Mouse (Mus musculus): Measurements from ENCODE around the gene Zfp954. TPM values are rescaled to one million over a fixed set of nuclear protein-coding genes. Genes with fewer than 3 reads are reported as not detected.

The Zfp954 gene
- polyA plus RNA-seq, 1 experiment from 2014 or later: 16.2 TPM

Other genes with a start within 250 kb of the Zfp954 start
- gene Aurkc, start 126.2 kb downstream of the Zfp954 start, polyA plus RNA-seq (2015; fragmentation: Nextera tagmentation; extraction: Ambion mirVana): not detected in 2 replicates
- gene Zfp773, start 15.3 kb upstream of the Zfp954 start, polyA plus RNA-seq (2015; fragmentation: Nextera tagmentation; extraction: Ambion mirVana): 2.0 and 2.7 TPM in 2 replicates
- 2.3 and 3.0 TPM in 2 replicates for gene Zfp418, start 49.8 kb upstream of the Zfp954 start, polyA plus RNA-seq (2015; fragmentation: Nextera tagmentation; extraction: Ambion mirVana)
- gene Zfp772, start 88.5 kb upstream of the Zfp954 start, polyA plus RNA-seq (2015; fragmentation: Nextera tagmentation; extraction: Ambion mirVana): 8.5 and 8.8 TPM in 2 replicates
- gene Vmn2r29, start 125.8 kb upstream of the Zfp954 start, polyA plus RNA-seq (2015; fragmentation: Nextera tagmentation; extraction: Ambion mirVana): 0.37 and 0.84 TPM in 2 replicates
- gene Gm45844, start 156.8 kb upstream of the Zfp954 start, polyA plus RNA-seq (2015; fragmentation: Nextera tagmentation; extraction: Ambion mirVana): 2.7 and 4.2 TPM in 2 replicates
- gene Clcn4, start 179.4 kb upstream of the Zfp954 start, polyA plus RNA-seq (2015; fragmentation: Nextera tagmentation; extraction: Ambion mirVana): 54.2 and 55.0 TPM in 2 replicates
- gene Vmn2r30, start 216.1 kb upstream of the Zfp954 start, polyA plus RNA-seq (2015; fragmentation: Nextera tagmentation; extraction: Ambion mirVana): not detected in 2 replicates